Mouse (Mus musculus) limb, embryonic 14.5 days (tissue): ENCODE results near the gene Fam168a. TPM values are rescaled to one million over a fixed set of nuclear protein-coding genes. Genes with fewer than 3 reads are reported as not detected.
"Not testable (repeated sequence)": the region's sequence is repeated elsewhere in the genome, so short reads cannot be mapped to it uniquely, and the experiment has no call there.

Source experiments
- ATAC-seq: fragments of 200-750 bp; cut with Nextera tagmentation; 2 replicates; pipeline ENCODE4 v1.8.0; 2017; ENCODE audit warnings: low read depth, moderate number of reproducible peaks, moderate TSS enrichment; ENCODE audit not compliant: low FRiP score
- DNase-seq: peaks from one replicate; pipeline ENCODE4 v3.0.0-alpha.2; 2015; ENCODE audit warnings: low spot score
- H3K27ac ChIP-seq: fragments of 300-500 bp; sonication (generic); replicated peaks from 2 replicates; pipeline ENCODE4 v1.5.1; 2014; ENCODE audit warnings: low read depth, mild to moderate bottlenecking, low read length, moderate library complexity, mixed read lengths
- H3K27me3 ChIP-seq: fragments of 300-500 bp; sonication (generic); 2 replicates; pipeline ENCODE4 v1.6.1; 2014; ENCODE audit warnings: low read length, mixed read lengths; ENCODE audit not compliant: control insufficient read depth, insufficient read depth
- H3K36me3 ChIP-seq: fragments of 300-500 bp; sonication (generic); 2 replicates; pipeline ENCODE4 v1.6.1; 2014; ENCODE audit warnings: mild to moderate bottlenecking, low read length, moderate library complexity, mixed read lengths; ENCODE audit not compliant: control insufficient read depth, insufficient read depth
- H3K4me1 ChIP-seq: fragments of 300-500 bp; sonication (generic); 2 replicates; pipeline ENCODE4 v1.6.1; 2014; ENCODE audit warnings: antibody characterized with exemption, low read length, mixed read lengths; ENCODE audit not compliant: control insufficient read depth, insufficient read depth
- H3K4me2 ChIP-seq: fragments of 300-500 bp; sonication (generic); replicated peaks from 2 replicates; pipeline ENCODE4 v1.6.1; 2014; ENCODE audit warnings: low read depth, mild to moderate bottlenecking, low read length, moderate library complexity; ENCODE audit not compliant: severe bottlenecking
- H3K4me3 ChIP-seq: fragments of 300-500 bp; sonication (generic); replicated peaks from 2 replicates; pipeline ENCODE4 v1.5.1; 2014; ENCODE audit warnings: low read length
- H3K9ac ChIP-seq: fragments of 300-500 bp; sonication (generic); 2 replicates; pipeline ENCODE4 v1.6.1; 2014; ENCODE audit warnings: mild to moderate bottlenecking, low read depth, low read length, moderate library complexity; ENCODE audit not compliant: severe bottlenecking
- H3K9me3 ChIP-seq: fragments of 300-500 bp; sonication (generic); 2 replicates; pipeline ENCODE4 v1.6.1; 2016; ENCODE audit warnings: low read length; ENCODE audit not compliant: control insufficient read depth
- POLR2A ChIP-seq: fragments of 200-500 bp; IDR thresholded peaks from 2 replicates; pipeline ENCODE4 v1.8.0; 2012; ENCODE audit warnings: inconsistent platforms, mild to moderate bottlenecking, moderate library complexity, borderline replicate concordance; ENCODE audit not compliant: insufficient read depth, insufficient read length; ENCODE audit errors: extremely low read depth
- WGBS: fragments of 180-500 bp; shearing (Covaris S2); extraction: QIAGEN DNeasy Blood & Tissue Kit; methylation state at CpG from one replicate; pipeline ENCODE4 v1.1.7; 2014; 5-methylcytosine and 5-hydroxymethylcytosine counted together
- polyA plus RNA-seq, 2 experiments: library from polyadenylated mRNA; depleted of rRNA in 1 of 2; stranded (reverse) in 1 of 2; unstranded in 1 of 2; fragments of >200 nt; fragmentation: Nextera tagmentation in 1 of 2; extraction: Ambion mirVana in 1 of 2; gene quantifications; 2 replicates each; pipeline versions ENCODE4 v1.2.1 to v1.2.3; 2012 to 2014

The Fam168a gene
- polyA plus RNA-seq, 2 experiments = 49.9 to 56.5 TPM

DNA sequence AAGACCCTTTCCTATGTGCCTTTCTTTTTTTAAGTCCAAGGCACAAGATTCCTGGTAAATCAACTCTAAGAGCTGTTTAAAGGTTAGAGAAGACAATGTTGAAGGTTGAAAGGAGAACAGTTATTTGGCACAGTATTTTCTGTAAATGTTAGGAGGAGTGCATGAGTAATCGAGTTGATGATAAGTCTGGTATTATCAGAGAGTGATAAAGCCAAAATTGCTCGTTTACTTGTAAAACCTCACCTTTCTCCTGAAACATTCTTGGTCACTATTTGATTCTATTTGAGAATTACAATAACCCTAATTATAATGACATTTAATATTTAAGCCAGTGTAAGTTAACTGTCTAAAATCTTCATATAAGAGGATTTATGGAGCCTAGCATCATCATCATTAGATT lies 23.3 kb downstream of the Fam168a start:
- H3K27me3 ChIP-seq = no peaks in the 10 kb centered on the region
- no peak overlapping the region for H3K27ac ChIP-seq
- WGBS = 90% methylated on average over 2 of the region's 2 CpGs
- H3K36me3 ChIP-seq = no peaks in the 10 kb centered on the region
- H3K4me3 ChIP-seq = no peak overlapping the region
- no peak overlapping the region for H3K4me2 ChIP-seq
- TF ChIP-seq POLR2A = no peak
- H3K4me1 ChIP-seq = peaks cover 11% of the 10 kb centered on the region
- ATAC-seq (no peak), DNase-seq (no peak)
- no peak overlapping the region for H3K9ac ChIP-seq
- H3K9me3 ChIP-seq = no peaks in the 10 kb centered on the region

DNA sequence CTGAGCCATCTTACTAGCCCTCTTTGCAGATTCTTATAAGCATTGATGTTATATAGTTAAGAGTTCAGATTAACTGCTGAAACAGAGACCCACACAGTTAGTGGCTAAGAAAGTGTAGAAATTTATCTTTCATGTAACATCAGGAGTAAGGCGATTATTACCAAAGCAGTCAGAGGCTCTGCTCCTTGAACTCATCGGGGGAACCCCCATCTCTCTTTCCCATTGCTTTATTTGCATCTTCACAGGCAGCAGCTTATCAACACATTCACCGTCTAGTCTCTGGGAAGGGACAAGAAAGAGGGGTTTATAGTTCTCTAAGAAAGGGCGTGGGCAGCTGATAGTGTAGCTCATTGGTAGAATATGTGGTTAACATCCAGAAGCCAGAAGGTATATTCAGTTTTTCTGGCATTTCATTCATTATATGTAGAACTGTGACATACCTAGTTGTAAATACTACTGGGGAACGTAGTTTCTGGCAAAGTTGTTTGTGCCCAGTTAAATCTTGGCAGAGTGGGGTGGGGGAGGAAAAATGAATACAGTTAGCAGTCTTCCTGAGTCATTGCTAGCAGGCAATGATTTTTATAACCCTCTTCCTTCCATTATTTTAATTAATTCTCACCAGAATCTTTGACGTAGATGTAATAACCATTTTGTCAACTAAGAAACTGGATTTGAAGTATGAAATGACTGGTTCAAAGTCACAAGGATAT lies 26.1 kb downstream of the Fam168a start:
- WGBS = 51% methylated on average over 6 of the region's 6 CpGs
- no peak for DNase-seq
- no peak for ATAC-seq
- no peak overlapping the region for H3K4me3 ChIP-seq
- no peaks in the 10 kb centered on the region for H3K27me3 ChIP-seq
- no peaks in the 10 kb centered on the region for H3K36me3 ChIP-seq
- H3K9ac ChIP-seq = no peak overlapping the region
- H3K27ac ChIP-seq = no peak overlapping the region
- H3K4me2 ChIP-seq = no peak overlapping the region
- no peaks in the 10 kb centered on the region for H3K9me3 ChIP-seq
- H3K4me1 ChIP-seq = peaks cover 11% of the 10 kb centered on the region
- TF ChIP-seq POLR2A = no peak

DNA sequence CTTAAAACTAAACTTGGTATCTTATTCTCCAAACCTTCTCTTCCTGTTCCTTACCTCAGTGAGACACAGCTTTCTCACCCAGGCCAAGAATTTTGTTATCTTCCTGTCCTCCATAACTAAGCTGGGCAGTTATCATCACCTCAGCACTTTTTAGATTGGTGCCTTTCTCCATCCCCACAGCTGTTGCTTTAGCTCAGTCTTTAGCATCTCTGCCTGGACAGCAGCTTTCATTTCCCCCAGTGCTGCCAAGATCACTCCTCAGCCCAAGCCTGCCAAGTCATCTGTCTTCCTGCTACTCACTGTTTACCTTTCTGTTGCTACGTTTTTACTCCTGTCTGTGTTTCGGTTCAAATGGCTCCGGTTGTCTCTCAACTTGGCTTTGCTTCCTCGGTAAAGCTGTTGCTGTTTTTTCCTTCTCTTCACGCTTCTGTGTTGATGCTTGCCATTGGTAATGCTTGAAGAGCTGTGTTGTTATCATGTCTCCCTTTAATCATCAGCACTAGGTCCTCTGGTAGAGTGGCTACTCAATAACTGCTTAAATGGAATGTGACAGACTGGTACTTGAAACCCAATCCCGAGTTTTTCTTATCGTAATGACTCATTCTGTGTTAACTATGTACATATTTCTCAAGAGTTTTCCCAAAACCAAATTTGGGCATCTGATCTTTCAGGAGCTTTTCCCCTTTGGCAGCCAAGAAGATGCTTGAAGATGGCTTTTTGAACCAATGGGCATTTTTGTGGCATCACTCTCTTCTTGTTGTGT lies 26.8 kb downstream of the Fam168a start:
- no peak overlapping the region for H3K4me2 ChIP-seq
- peak; percentile 3 for DNase-seq
- TF ChIP-seq POLR2A = no peak
- H3K4me3 ChIP-seq = no peak overlapping the region
- H3K9ac ChIP-seq = no peak overlapping the region
- no peaks in the 10 kb centered on the region for H3K36me3 ChIP-seq
- no peak for ATAC-seq
- H3K4me1 ChIP-seq = peaks cover 11% of the 10 kb centered on the region
- WGBS = 25% methylated on average over 7 of the region's 7 CpGs
- H3K27me3 ChIP-seq = no peaks in the 10 kb centered on the region
- H3K9me3 ChIP-seq = no peaks in the 10 kb centered on the region
- no peak overlapping the region for H3K27ac ChIP-seq

- H3K4me1 ChIP-seq = peaks cover 11% of the 10 kb centered on the region
- no peak overlapping the region for H3K4me2 ChIP-seq
- ATAC-seq (no peak), DNase-seq (no peak)
- 12% methylated on average over 6 of the region's 6 CpGs for whole genome bisulfite sequencing
- TF ChIP-seq POLR2A = no peak
- H3K9me3 ChIP-seq = no peaks in the 10 kb centered on the region
- no peak overlapping the region for H3K9ac ChIP-seq
- no peaks in the 10 kb centered on the region for H3K27me3 ChIP-seq
- no peak overlapping the region for H3K4me3 ChIP-seq
- no peak overlapping the region for H3K27ac ChIP-seq
- no peaks in the 10 kb centered on the region for H3K36me3 ChIP-seq
These were observed 27.8 kb downstream of the Fam168a start for GRCm38 (mm10) chr7:100734201-100734600.

DNA sequence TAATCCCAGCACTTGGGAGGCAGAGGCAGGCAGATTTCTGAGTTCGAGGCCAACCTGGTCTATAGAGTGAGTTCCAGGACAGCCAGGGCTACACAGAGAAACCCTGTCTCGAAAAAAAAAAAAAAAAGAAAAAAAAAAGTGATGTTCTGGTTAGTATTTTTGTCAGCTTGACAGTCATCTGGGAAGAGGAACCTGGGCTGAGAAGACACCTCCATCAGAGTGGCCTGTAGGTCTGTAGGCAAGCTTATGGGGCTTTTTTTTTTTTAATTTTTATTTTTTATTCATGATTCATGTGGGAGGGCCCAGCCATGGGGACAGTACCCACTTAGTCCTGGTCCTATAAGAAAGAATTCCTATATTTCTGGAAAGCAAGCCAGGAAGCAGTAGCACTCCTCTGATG lies 28.5 kb downstream of the Fam168a start:
- WGBS = 86% methylated on average over 2 of the region's 2 CpGs
- ATAC-seq = not testable (repeated sequence)

More for the DNA sequence above, 28.5 kb downstream of the Fam168a start:
- not testable (repeated sequence) for H3K27ac ChIP-seq, H3K27me3 ChIP-seq, H3K36me3 ChIP-seq, H3K4me3 ChIP-seq, H3K4me2 ChIP-seq, DNase-seq, H3K9me3 ChIP-seq, H3K9ac ChIP-seq
- peaks cover 11% of the 10 kb centered on the region for H3K4me1 ChIP-seq
